Mouse (Mus musculus): Measurements from ENCODE around the gene B3galt6.

- TF ChIP-seq TCF12 (IDR thresholded peaks at IDR 0.05; ENCODE audit: low read depth, low read length) (no peak), MAX (IDR thresholded peaks at IDR 0.05; ENCODE audit: low read length) (no peak), POLR2A (IDR thresholded peaks at IDR 0.05; ENCODE audit: low read depth, low read length) (no peak), ZMIZ1 (IDR thresholded peaks at IDR 0.05; ENCODE audit: low read depth, low read length) (no peak), PAX5 (IDR thresholded peaks at IDR 0.05; ENCODE audit: low read length) (no peak), ELF1 (IDR thresholded peaks at IDR 0.05; ENCODE audit: low read depth, low read length) (no peak), CTCF (conservative IDR thresholded peaks at IDR 0.05 in 1 of 2, IDR thresholded peaks at IDR 0.05 in 1 of 2; ENCODE audit: low read depth in 2 of 2, low read length in 2 of 2) (no peak), JUND (conservative IDR thresholded peaks at IDR 0.05; ENCODE audit: low read depth, low read length) (no peak), NELFE (IDR thresholded peaks at IDR 0.05; ENCODE audit: low read depth, low read length) (no peak), SIN3A (IDR thresholded peaks at IDR 0.05; ENCODE audit: low read length) (no peak), BHLHE40 (IDR thresholded peaks at IDR 0.05; ENCODE audit: low read depth, low read length) (no peak), RCOR1 (conservative IDR thresholded peaks at IDR 0.05; ENCODE audit: low read depth, low read length) (no peak), CHD1 (IDR thresholded peaks at IDR 0.05; ENCODE audit: low read depth, low read length) (no peak)
Observed at GRCm38 (mm10) chr4:155972651-155973050, 19.8 kb downstream of the B3galt6 start.

Measured in CH12.LX (cell line).